Mouse (Mus musculus): ENCODE measurements at regions not wholly inside any gene's neighbourhood (a gene's known extent, or its start where the extent isn't known, plus 50 kb on each side); places are given as distances from the start of the nearest gene placed in this dataset.

DNA sequence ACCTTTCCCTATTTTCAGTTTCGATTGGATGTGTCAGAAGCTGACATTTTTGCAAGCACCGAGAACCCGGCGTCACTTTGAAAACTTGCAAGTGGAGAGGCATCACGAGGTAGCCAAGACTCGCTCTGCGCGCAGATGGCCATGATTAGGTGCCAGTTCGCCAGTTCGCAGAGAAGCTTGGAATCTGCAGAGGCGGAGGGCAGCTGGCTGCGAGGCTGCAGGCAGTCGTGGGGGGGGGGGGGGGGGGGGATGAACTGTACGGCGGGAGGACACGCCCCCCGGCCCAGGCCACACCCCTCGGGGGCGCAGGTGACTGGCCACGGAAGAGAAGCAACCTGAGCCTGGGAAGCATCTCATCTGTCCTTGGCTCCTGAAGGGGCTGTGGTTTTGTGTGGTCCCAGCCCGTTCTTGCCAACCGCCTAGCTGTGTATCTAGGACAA, 74.6 kb upstream of the Vrk1 start:
- Histone ChIP-seq H3K9ac (no peak overlapping the region), H3K4me2 (peak overlapping the region; percentile 39), H3K4me3 (0 out of 2 replicates have a peak overlapping the region, but pooled peaks have one; percentile 1), H3K27ac (no peak overlapping the region), H3K27me3 (replicated peaks) (peaks cover 8% of the 10 kb centered on the region; the same call in 1 of the 2 replicates), H3K4me1 (peaks cover 5% of the 10 kb centered on the region; the same call in 1 of the 2 replicates), H3K9me3 (no peaks in the 10 kb centered on the region), H3K36me3 (replicated peaks) (no peaks in the 10 kb centered on the region)
- WGBS, result 7% methylated on average over 19 of the region's 22 CpGs
- no peak for ATAC-seq (replicated peaks)

DNA sequence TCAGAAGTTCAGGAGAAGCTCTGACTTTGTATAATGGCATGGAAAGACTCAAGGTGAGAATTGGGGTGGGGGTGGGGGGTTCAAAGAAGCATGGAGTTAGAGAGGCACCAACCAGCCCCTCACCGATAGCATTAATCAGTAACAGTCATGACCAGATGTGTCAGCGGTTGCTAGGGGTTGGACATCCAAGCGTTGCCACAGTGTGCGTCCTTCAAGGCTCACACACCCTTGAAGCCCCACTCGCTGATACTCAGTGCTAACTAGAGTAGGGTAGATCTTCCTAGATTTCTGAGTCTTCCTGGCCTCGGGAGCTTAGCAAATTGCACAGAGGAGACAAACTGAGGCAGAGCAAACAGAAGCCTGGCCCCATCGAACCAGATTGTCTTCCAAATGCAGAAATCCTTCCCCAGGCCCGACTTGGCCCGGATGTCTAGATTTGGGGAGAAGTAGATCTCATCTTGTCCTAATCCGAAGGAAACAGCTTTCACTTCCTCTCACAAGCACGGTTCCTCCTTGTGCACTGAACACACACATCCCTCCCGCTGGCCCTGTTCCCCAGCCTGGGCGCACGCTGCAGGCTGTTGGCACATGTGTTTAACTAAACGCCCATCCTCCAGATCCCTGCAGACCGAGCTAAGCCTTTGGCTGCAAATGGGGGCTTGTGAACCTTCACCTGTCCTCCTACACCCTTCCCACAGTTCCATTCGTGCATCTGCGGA, 73.1 kb upstream of the Vrk1 start:
- no peak overlapping the region for H3K27ac ChIP-seq
- H3K36me3 ChIP-seq (replicated peaks), result no peaks in the 10 kb centered on the region
- H3K4me3 ChIP-seq, result no peak overlapping the region
- 88% methylated on average over 18 of the region's 18 CpGs for WGBS
- H3K4me2 ChIP-seq, result no peak overlapping the region
- peaks cover 5% of the 10 kb centered on the region; the same call in 1 of the 2 replicates for H3K4me1 ChIP-seq
- no peak overlapping the region for H3K9ac ChIP-seq
- no peak for ATAC-seq (replicated peaks)
- peaks cover 8% of the 10 kb centered on the region; the same call in 1 of the 2 replicates for H3K27me3 ChIP-seq (replicated peaks)
- no peaks in the 10 kb centered on the region for H3K9me3 ChIP-seq

DNA sequence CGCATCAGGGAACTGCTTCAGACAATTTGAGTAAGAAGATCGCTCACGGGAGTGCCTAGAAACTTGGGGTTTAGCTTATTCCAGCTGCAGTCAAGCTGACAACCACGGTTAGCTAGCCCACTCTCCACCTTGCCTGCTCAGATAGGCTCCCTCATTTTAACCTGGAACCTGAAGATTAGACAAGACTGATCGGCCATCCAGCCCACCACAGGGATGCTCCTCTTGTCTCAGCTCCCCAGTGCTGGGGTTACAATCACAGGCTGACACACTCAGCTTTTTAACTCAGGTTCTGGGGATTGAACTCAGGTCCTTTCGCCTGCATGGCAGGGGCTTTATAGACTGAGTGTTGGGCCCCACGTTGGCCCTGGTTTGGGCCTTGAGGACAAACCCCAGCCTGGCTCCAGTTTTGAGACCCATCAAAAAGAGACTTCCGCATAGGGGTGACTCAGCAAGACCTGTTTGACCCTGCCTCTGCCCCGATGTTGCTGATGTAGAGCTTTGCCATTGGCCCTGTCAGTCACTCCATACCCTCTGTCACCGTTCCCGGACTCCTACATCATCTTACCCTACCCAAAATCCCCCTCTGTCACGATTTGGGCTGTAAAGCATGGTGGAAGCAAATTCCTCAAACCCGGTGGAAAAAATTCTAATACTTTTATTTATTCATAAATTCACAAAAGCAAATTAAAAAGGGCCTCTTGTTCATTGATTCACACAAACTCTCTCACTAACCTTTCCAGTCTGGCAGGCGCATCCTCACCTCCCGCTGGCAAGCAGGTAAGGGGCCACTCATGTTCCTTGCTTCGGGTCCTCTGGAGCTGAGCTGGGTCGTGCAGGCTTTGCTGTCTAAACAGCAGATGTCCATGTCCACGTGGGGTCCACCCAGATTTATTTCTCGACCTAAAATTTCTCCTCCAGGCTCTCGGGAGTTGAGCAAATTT, 67.6 kb upstream of the Vrk1 start:
- H3K9me3 ChIP-seq, result no peaks in the 10 kb centered on the region
- no peaks in the 10 kb centered on the region for H3K4me1 ChIP-seq
- WGBS, result 71% methylated on average over 20 of the region's 20 CpGs
- ATAC-seq (replicated peaks), result no peak
- H3K4me3 ChIP-seq, result no peak overlapping the region
- H3K9ac ChIP-seq, result no peak overlapping the region
- no peaks in the 10 kb centered on the region for H3K36me3 ChIP-seq (replicated peaks)
- H3K27ac ChIP-seq, result no peak overlapping the region
- H3K4me2 ChIP-seq, result no peak overlapping the region
- no peaks in the 10 kb centered on the region for H3K27me3 ChIP-seq (replicated peaks)

DNA sequence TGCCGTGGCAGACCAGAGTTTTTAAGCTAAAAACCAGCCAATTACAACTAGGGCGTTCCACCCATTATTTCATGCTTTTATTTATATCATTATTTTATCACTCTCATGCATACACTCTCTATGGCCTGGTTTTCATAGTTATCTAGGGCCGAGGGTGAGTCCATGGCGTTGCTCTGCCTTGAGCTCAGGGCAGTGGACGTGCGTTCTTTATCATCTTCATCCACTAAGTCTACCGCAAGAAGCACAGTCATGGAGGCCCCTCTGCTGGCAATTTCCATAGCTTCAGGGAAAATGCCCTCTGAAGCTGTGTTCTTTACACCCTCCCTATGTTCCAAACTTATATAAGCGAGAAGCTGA, 67.0 kb upstream of the Vrk1 start:
- no peaks in the 10 kb centered on the region for H3K9me3 ChIP-seq
- no peak overlapping the region for H3K4me2 ChIP-seq
- H3K27ac ChIP-seq, result no peak overlapping the region
- WGBS, result 89% methylated on average over 8 of the region's 8 CpGs
- H3K4me3 ChIP-seq, result no peak overlapping the region
- H3K27me3 ChIP-seq (replicated peaks), result no peaks in the 10 kb centered on the region
- H3K9ac ChIP-seq, result no peak overlapping the region
- H3K4me1 ChIP-seq, result no peaks in the 10 kb centered on the region
- no peaks in the 10 kb centered on the region for H3K36me3 ChIP-seq (replicated peaks)
- ATAC-seq (replicated peaks), result no peak

DNA sequence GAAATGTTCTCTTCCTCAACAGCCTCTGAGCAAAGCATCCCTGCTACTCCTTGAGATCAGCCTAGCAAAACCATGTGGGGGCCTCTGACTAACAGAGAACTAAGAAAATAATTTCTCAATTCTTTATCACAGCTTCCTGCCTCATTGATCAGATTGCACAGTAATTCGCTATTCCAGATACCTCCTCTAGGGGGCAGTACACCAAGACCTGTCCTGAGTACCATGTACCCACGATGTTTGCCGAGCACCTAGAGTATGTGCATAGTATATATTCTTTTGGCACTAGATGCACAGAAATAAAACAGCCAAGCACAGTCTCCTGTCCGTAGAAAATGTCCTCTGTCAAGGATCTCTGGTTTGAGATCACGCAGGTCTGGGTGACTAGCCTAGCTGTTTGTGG, 62.7 kb upstream of the Vrk1 start:
- no peak overlapping the region for H3K27ac ChIP-seq
- ATAC-seq (replicated peaks), result no peak

DNA sequence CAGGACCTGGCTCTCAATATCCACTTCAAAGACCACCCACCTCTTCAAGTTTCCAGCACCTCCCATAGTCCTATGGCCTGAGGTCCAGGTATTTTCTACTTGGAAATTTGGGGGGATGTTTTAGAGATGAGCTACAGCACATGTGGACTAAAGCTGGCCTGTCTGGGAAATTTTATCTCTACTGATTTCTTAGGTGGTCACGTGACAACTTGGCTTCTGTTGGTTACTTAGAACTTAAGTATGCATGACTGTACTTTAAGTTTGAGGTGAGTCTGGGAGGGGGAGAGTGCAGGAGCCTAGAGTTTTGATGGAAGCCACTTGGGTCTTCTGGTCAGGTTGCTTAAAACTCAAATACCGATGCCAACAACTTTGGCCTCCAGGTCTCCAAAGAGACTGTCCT, 61.7 kb upstream of the Vrk1 start:
- Histone ChIP-seq H3K27ac (no peak overlapping the region), H3K4me3 (no peak overlapping the region), H3K9ac (no peak overlapping the region), H3K27me3 (replicated peaks) (no peaks in the 10 kb centered on the region), H3K4me1 (no peaks in the 10 kb centered on the region), H3K4me2 (no peak overlapping the region), H3K9me3 (no peaks in the 10 kb centered on the region), H3K36me3 (replicated peaks) (no peaks in the 10 kb centered on the region)
- 84% methylated on average over 2 of the region's 2 CpGs for WGBS
- no peak for ATAC-seq (replicated peaks)

More for the DNA sequence above, 62.7 kb upstream of the Vrk1 start:
- H3K9me3 ChIP-seq, result no peaks in the 10 kb centered on the region
- no peak overlapping the region for H3K9ac ChIP-seq
- 61% methylated on average over 5 of the region's 5 CpGs for WGBS
- no peaks in the 10 kb centered on the region for H3K36me3 ChIP-seq (replicated peaks)
- H3K4me1 ChIP-seq, result no peaks in the 10 kb centered on the region
- no peak overlapping the region for H3K4me2 ChIP-seq
- no peak overlapping the region for H3K4me3 ChIP-seq
- no peaks in the 10 kb centered on the region for H3K27me3 ChIP-seq (replicated peaks)

DNA sequence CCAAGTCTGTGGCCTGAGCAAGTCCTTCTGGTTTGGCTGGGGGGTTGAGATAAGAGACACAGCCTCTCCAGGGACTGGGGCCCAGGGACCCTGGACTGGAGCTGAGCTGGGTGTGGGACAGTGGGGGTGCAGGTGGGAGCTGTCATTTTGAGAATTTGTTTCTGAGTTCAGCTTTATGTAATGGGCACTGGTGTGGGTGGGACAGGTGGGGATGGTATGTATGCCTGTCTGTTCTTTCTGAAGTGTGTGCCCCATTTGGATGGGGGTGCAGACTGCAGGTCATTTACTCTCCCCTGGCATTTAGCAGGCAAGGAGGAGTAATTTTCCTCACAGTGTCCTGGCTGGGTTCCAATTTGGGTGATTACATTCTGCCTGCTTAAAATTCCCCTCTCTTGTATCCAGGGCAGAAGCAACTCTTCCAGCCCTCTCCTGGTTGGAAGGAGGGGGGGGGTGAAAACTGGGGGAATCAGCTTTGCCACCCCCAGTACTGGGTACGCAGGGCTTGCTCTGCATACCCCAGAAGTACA, 54.2 kb upstream of the Vrk1 start:
- Histone ChIP-seq H3K9ac (no peak overlapping the region), H3K36me3 (replicated peaks) (no peaks in the 10 kb centered on the region)

DNA sequence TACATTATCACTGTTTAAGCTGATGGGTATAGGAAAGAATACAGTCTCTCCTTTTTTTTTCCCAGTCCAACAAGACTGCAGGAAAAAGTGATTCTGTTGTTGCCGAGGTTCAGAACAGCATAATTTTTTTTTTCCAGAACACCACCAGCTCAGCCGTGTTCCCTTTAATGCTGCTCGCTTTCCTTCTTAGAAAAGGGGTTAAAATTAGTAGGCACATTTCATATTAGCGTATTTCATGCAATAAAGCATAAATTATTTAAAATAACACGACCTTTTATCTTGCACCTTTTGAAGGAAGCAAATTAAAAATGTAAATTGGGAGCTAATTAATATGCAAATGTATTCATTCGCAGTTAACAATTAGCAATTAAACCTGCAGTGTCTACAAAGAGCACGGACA, 50.3 kb upstream of the Vrk1 start:
- no peak overlapping the region for H3K4me2 ChIP-seq
- H3K27ac ChIP-seq, result peak overlapping the region; percentile 65; the same call in 1 of the 2 replicates
- 42% methylated on average over 7 of the region's 7 CpGs for WGBS
- no peak overlapping the region for H3K4me3 ChIP-seq
- H3K9ac ChIP-seq, result no peak overlapping the region
- H3K9me3 ChIP-seq, result no peaks in the 10 kb centered on the region
- no peak for ATAC-seq (replicated peaks)
- 0 out of 2 replicates have a peak, but pooled peaks cover under 1% of the 10 kb centered on the region for H3K27me3 ChIP-seq (replicated peaks)
- peaks cover 47% of the 10 kb centered on the region for H3K4me1 ChIP-seq
- H3K36me3 ChIP-seq (replicated peaks), result no peaks in the 10 kb centered on the region

More for the DNA sequence above, 54.2 kb upstream of the Vrk1 start:
- peak overlapping the region; percentile 45 for H3K27ac ChIP-seq
- H3K4me2 ChIP-seq, result no peak overlapping the region
- ATAC-seq (replicated peaks), result peak; percentile 45
- H3K27me3 ChIP-seq (replicated peaks), result no peaks in the 10 kb centered on the region
- 38% methylated on average over 1 of the region's 1 CpGs for WGBS
- H3K4me3 ChIP-seq, result no peak overlapping the region
- H3K4me1 ChIP-seq, result peaks cover 22% of the 10 kb centered on the region
- H3K9me3 ChIP-seq, result no peaks in the 10 kb centered on the region
